Mouse (Mus musculus) neural tube, embryonic 12.5 days (tissue): ENCODE results near the gene Fgfr2. TPM values are rescaled to one million over a fixed set of nuclear protein-coding genes. Genes with fewer than 3 reads are reported as not detected.

Experiments used
- ATAC-seq: fragments of 200-750 bp; cut with Nextera tagmentation; 2 replicates; pipeline ENCODE4 v1.8.0; 2017; ENCODE audit warnings: low read depth, mild to moderate bottlenecking, moderate TSS enrichment, moderate library complexity; ENCODE audit not compliant: low FRiP score
- H3K27ac ChIP-seq: fragments of 300-500 bp; sonication (generic); 2 replicates; pipeline ENCODE4 v1.5.1; 2016
- H3K27me3 ChIP-seq: fragments of 300-500 bp; sonication (generic); replicated peaks from 2 replicates; pipeline ENCODE4 v1.6.1; 2016; ENCODE audit warnings: mild to moderate bottlenecking
- H3K36me3 ChIP-seq: fragments of 300-500 bp; sonication (generic); 2 replicates; pipeline ENCODE4 v1.6.1; 2016; ENCODE audit warnings: mild to moderate bottlenecking
- H3K4me1 ChIP-seq: fragments of 300-500 bp; sonication (generic); 2 replicates; pipeline ENCODE4 v1.6.1; 2016
- H3K4me2 ChIP-seq: fragments of 300-500 bp; sonication (generic); replicated peaks from 2 replicates; pipeline ENCODE4 v1.6.1; 2016; ENCODE audit warnings: mild to moderate bottlenecking
- H3K4me3 ChIP-seq: fragments of 300-500 bp; sonication (generic); 2 replicates; pipeline ENCODE4 v1.5.1; 2016
- H3K9ac ChIP-seq: fragments of 300-500 bp; sonication (generic); 2 replicates; pipeline ENCODE4 v1.6.1; 2016; ENCODE audit warnings: mild to moderate bottlenecking
- H3K9me3 ChIP-seq: fragments of 300-500 bp; sonication (generic); 2 replicates; pipeline ENCODE4 v1.6.1; 2016; ENCODE audit warnings: mild to moderate bottlenecking
- WGBS: fragments of 180-500 bp; shearing (Covaris S2); methylation state at CpG from one replicate; pipeline ENCODE4 v1.1.7; 2016; 5-methylcytosine and 5-hydroxymethylcytosine counted together
- polyA plus RNA-seq: library from polyadenylated mRNA; unstranded; fragments of >200 nt; fragmentation: Nextera tagmentation; extraction: Ambion mirVana; gene quantifications from 2 replicates; pipeline ENCODE4 v1.2.1, GENCODE M21; 2016

Fgfr2 gene
- polyA plus RNA-seq, 1 experiment from 2014 or later, result 65.0 TPM

- Histone ChIP-seq H3K9ac (no peak overlapping the region), H3K9me3 (no peaks in the 10 kb centered on the region), H3K27me3 (no peaks in the 10 kb centered on the region), H3K27ac (no peak overlapping the region), H3K36me3 (no peaks in the 10 kb centered on the region), H3K4me1 (peaks cover 20% of the 10 kb centered on the region), H3K4me2 (no peak overlapping the region), H3K4me3 (no peak overlapping the region)
- 90% methylated on average over 4 of the region's 4 CpGs for WGBS
- no peak for ATAC-seq
Observed at GRCm38 (mm10) chr7:130219844-130220243, 2903.3 kb downstream of the Fgfr2 start.

GRCm38 (mm10) chr7:130216272-130216671 is 2906.9 kb downstream of the Fgfr2 start:
- WGBS, result 33% methylated on average over 4 of the region's 4 CpGs
- Histone ChIP-seq H3K9me3 (no peaks in the 10 kb centered on the region), H3K36me3 (peaks cover 4% of the 10 kb centered on the region; the same call in 1 of the 2 replicates), H3K4me3 (no peak overlapping the region), H3K4me1 (peaks cover 26% of the 10 kb centered on the region), H3K27me3 (no peaks in the 10 kb centered on the region), H3K27ac (no peak overlapping the region), H3K4me2 (no peak overlapping the region), H3K9ac (no peak overlapping the region)
- no peak for ATAC-seq

GRCm38 (mm10) chr7:130215348-130216252 is 2907.6 kb downstream of the Fgfr2 start:
- Histone ChIP-seq H3K9me3 (no peaks in the 10 kb centered on the region), H3K4me1 (peaks cover 23% of the 10 kb centered on the region), H3K9ac (no peak overlapping the region), H3K36me3 (peaks cover 4% of the 10 kb centered on the region; the same call in 1 of the 2 replicates), H3K27ac (no peak overlapping the region), H3K4me2 (no peak overlapping the region), H3K4me3 (no peak overlapping the region), H3K27me3 (no peaks in the 10 kb centered on the region)
- 39% methylated on average over 21 of the region's 21 CpGs for WGBS
- ATAC-seq, result peak; percentile 65

GRCm38 (mm10) chr7:130213156-130213555 is 2910.0 kb downstream of the Fgfr2 start:
- H3K27ac ChIP-seq, result no peak overlapping the region
- H3K4me3 ChIP-seq, result no peak overlapping the region
- H3K4me1 ChIP-seq, result peaks cover 26% of the 10 kb centered on the region
- WGBS, result 95% methylated on average over 5 of the region's 5 CpGs
- no peak for ATAC-seq
- no peak overlapping the region for H3K9ac ChIP-seq
- no peaks in the 10 kb centered on the region for H3K9me3 ChIP-seq
- H3K27me3 ChIP-seq, result no peaks in the 10 kb centered on the region
- peaks cover 4% of the 10 kb centered on the region; the same call in 1 of the 2 replicates for H3K36me3 ChIP-seq
- no peak overlapping the region for H3K4me2 ChIP-seq

- no peak for ATAC-seq
- Histone ChIP-seq H3K4me2 (no peak overlapping the region), H3K36me3 (peaks cover 4% of the 10 kb centered on the region; the same call in 1 of the 2 replicates), H3K27ac (no peak overlapping the region), H3K9ac (no peak overlapping the region), H3K27me3 (no peaks in the 10 kb centered on the region), H3K4me3 (no peak overlapping the region), H3K9me3 (no peaks in the 10 kb centered on the region), H3K4me1 (peaks cover 37% of the 10 kb centered on the region)
- WGBS, result 86% methylated on average over 5 of the region's 5 CpGs
Observed at GRCm38 (mm10) chr7:130211411-130211810, 2911.7 kb downstream of the Fgfr2 start.

GRCm38 (mm10) chr7:130208601-130209000 is 2914.5 kb downstream of the Fgfr2 start:
- no peaks in the 10 kb centered on the region for H3K27me3 ChIP-seq
- H3K36me3 ChIP-seq, result peaks cover 4% of the 10 kb centered on the region; the same call in 1 of the 2 replicates
- no peak overlapping the region for H3K4me2 ChIP-seq
- peaks cover 21% of the 10 kb centered on the region for H3K4me1 ChIP-seq
- ATAC-seq, result no peak
- H3K4me3 ChIP-seq, result no peak overlapping the region
- H3K9me3 ChIP-seq, result no peaks in the 10 kb centered on the region
- H3K27ac ChIP-seq, result no peak overlapping the region
- 47% methylated on average over 4 of the region's 4 CpGs for WGBS
- H3K9ac ChIP-seq, result no peak overlapping the region

- Histone ChIP-seq H3K4me1 (peaks cover 23% of the 10 kb centered on the region), H3K4me3 (no peak overlapping the region), H3K36me3 (no peaks in the 10 kb centered on the region), H3K27me3 (no peaks in the 10 kb centered on the region), H3K9ac (no peak overlapping the region), H3K27ac (no peak overlapping the region), H3K4me2 (no peak overlapping the region), H3K9me3 (no peaks in the 10 kb centered on the region)
- WGBS, result 19% methylated on average over 6 of the region's 6 CpGs
- ATAC-seq, result no peak
Observed at GRCm38 (mm10) chr7:130206181-130206582, 2917.0 kb downstream of the Fgfr2 start.

GRCm38 (mm10) chr7:130205140-130205539 is 2918.0 kb downstream of the Fgfr2 start:
- Histone ChIP-seq H3K4me3 (no peak overlapping the region), H3K36me3 (0 out of 2 replicates have a peak, but pooled peaks cover 3% of the 10 kb centered on the region), H3K9me3 (no peaks in the 10 kb centered on the region), H3K27me3 (no peaks in the 10 kb centered on the region), H3K4me2 (no peak overlapping the region), H3K9ac (no peak overlapping the region), H3K27ac (no peak overlapping the region), H3K4me1 (peaks cover 28% of the 10 kb centered on the region)
- 89% methylated on average over 7 of the region's 7 CpGs for WGBS
- no peak for ATAC-seq

GRCm38 (mm10) chr7:130201020-130201419 is 2922.1 kb downstream of the Fgfr2 start:
- WGBS, result 25% methylated on average over 8 of the region's 8 CpGs
- H3K27me3 ChIP-seq, result no peaks in the 10 kb centered on the region
- H3K9me3 ChIP-seq, result no peaks in the 10 kb centered on the region
- H3K4me2 ChIP-seq, result no peak overlapping the region
- ATAC-seq, result no peak
- H3K4me3 ChIP-seq, result no peak overlapping the region
- no peak overlapping the region for H3K27ac ChIP-seq
- H3K9ac ChIP-seq, result no peak overlapping the region
- H3K4me1 ChIP-seq, result peaks cover 10% of the 10 kb centered on the region
- H3K36me3 ChIP-seq, result peaks cover 11% of the 10 kb centered on the region; the same call in 1 of the 2 replicates

GRCm38 (mm10) chr7:130199951-130200350 is 2923.2 kb downstream of the Fgfr2 start:
- Histone ChIP-seq H3K36me3 (peaks cover 15% of the 10 kb centered on the region; the same call in 1 of the 2 replicates), H3K4me1 (peaks cover 7% of the 10 kb centered on the region; the same call in 1 of the 2 replicates), H3K27ac (no peak overlapping the region), H3K4me2 (no peak overlapping the region), H3K27me3 (no peaks in the 10 kb centered on the region), H3K4me3 (no peak overlapping the region), H3K9me3 (no peaks in the 10 kb centered on the region), H3K9ac (no peak overlapping the region)
- WGBS, result 87% methylated on average over 9 of the region's 9 CpGs
- no peak for ATAC-seq

GRCm38 (mm10) chr7:130199317-130199716 is 2923.8 kb downstream of the Fgfr2 start:
- Histone ChIP-seq H3K4me1 (peaks cover 7% of the 10 kb centered on the region; the same call in 1 of the 2 replicates), H3K9ac (no peak overlapping the region), H3K27me3 (no peaks in the 10 kb centered on the region), H3K27ac (no peak overlapping the region), H3K9me3 (no peaks in the 10 kb centered on the region), H3K4me2 (no peak overlapping the region), H3K36me3 (peaks cover 15% of the 10 kb centered on the region; the same call in 1 of the 2 replicates), H3K4me3 (no peak overlapping the region)
- 85% methylated on average over 5 of the region's 5 CpGs for WGBS
- ATAC-seq, result no peak

GRCm38 (mm10) chr7:130195081-130195480 is 2928.1 kb downstream of the Fgfr2 start:
- Histone ChIP-seq H3K27ac (no peak overlapping the region), H3K4me3 (no peak overlapping the region), H3K4me1 (peaks cover 16% of the 10 kb centered on the region), H3K9ac (no peak overlapping the region), H3K36me3 (peaks cover 12% of the 10 kb centered on the region; the same call in 1 of the 2 replicates), H3K4me2 (no peak overlapping the region), H3K27me3 (no peaks in the 10 kb centered on the region), H3K9me3 (no peaks in the 10 kb centered on the region)
- WGBS, result 89% methylated on average over 2 of the region's 2 CpGs
- no peak for ATAC-seq
